Mouse (Mus musculus) adrenal gland, adult 18-20 months (tissue): Measurements from ENCODE around the gene Glce. TPM values are rescaled to one million over a fixed set of nuclear protein-coding genes. Genes with fewer than 3 reads are reported as not detected.

Experiments
- DNase-seq, 2 experiments: peaks; one replicate each; pipeline ENCODE4 v3.0.0; 2021 to 2022; ENCODE audit warnings: low spot score in 2 of 2
- long read RNA-seq, 2 experiments: library from polyadenylated mRNA; stranded (forward); transcript quantifications; one replicate each; pipeline ENCODE4 v2.0.0; 2021
- total RNA-seq, 2 experiments: library from RNA; stranded (reverse); gene quantifications; 1 replicate in 1 of 2; 2 replicates in 1 of 2; pipeline ENCODE4 v1.2.3; 2021

Glce gene
- total RNA-seq, result 10 to 100 TPM; 23.1 to 43.1 TPM
- long read RNA-seq, experiment 1, full-length matches to known transcripts, result 17 of 18 reads
- long read RNA-seq, experiment 1, partial matches to known transcripts, result 0 of 18 reads
- long read RNA-seq, experiment 1, other reads (novel, unspliced or antisense), result 1 of 18 reads
- long read RNA-seq, experiment 2, full-length matches to known transcripts, result 33 of 45 reads
- long read RNA-seq, experiment 2, partial matches to known transcripts, result 0 of 45 reads
- long read RNA-seq, experiment 2, other reads (novel, unspliced or antisense), result 12 of 45 reads

DNA sequence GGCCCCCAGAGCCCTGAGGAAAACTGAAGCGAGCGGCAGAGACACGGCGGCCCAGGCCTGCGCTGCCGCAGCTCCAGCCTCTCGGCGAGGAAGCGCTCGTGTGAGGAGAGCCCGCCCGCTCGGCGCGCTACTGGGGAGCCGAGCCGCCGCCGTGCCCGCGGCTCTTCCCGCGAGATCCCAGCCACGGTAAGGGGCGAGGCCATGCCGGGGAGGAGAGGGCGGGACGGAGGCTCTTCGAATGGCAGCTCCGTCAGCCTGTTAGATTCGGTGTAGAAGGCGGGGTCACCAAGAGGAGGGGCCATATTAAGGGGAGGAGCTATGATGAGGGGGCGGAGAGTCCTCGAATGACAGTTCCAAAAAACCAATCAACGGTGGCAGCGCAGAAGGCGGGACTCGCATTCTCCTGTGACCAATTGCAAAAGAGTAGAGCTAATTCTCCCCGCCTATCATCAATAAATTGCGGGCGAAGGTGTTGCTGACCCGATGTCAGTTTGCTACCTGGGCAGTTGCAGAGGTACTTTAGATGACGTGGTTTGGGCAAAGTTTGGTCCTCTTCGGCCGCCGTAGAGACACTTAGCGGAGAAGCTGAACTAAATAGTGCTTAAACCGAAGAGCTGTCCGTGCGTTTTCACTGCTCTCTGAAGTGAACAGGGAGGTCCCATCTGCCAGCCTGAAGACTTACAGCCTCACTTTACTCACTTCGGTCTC lies at the start of gene Glce:
Gene Glce, minus strand, starts transcription at position 148 of the 708 bp plus-strand sequence.
- DNase-seq, result peak; percentile 97

GRCm38 (mm10) chr9:62172239-62172638 lies 49.8 kb upstream of the Glce start:
- no peak for DNase-seq

GRCm38 (mm10) chr9:62170921-62171320 lies 48.5 kb upstream of the Glce start:
- no peak for DNase-seq

DNA sequence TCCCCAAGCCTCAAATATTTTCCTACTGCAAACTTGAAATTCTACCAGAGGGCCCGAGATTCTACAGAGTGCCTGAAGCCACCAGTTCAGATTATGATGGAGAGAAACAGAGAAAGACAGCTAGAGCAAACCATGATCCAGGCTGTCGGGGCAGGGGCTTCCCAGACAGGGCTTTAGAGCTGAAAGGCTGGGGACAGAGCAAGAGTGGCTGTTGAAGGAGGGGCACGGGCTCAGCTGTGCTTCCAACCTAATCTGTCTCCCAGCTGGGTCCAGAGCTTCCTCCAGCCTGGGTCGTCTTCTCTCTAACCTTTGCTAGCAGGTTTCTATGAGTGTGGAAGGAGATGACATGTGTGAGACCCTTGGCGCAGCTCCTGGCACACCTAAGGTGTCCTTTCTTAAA lies 44.2 kb upstream of the Glce start:
- no peak for DNase-seq

DNA sequence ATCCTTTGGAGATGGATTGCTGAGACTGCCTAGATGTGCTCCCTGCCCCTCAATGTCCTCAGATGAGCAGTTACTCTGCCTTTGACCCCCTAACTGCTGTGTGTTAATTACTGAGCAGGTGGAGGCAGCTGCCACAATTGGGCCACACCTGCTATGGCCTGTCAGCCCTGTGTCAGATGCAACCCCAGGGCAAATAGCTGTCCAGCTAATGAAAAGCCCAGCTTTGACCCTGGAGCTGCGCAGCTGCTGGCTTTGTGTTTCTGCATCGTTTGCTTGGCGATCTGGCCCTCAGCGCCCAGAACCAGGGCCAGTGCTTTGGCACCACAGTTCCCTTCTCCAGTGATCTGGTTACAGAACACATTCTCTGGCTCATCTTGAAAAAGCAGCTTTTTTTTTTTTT lies 43.7 kb upstream of the Glce start:
- no peak for DNase-seq

GRCm38 (mm10) chr9:62162889-62163291 lies 40.4 kb upstream of the Glce start:
- no peak for DNase-seq

DNA sequence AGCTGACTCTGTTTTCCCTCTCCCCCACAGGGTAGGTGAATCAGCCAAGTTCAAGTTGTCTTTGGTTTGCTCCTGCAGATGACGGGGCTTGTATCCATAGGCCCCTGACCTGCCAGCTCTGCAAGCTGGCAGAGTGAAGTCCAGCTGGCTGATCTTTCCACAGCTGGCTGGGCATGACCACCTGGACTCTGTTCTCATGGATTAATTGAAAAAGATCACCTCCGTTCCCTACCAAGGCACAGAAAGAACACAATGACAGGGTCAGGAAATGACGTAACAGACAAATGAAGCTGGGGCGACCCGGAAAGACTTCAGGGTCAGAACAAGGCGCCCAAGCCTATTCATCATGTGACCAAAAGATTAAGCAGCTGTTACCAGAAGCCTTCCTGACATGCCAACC lies 38.3 kb upstream of the Glce start:
- no peak for DNase-seq

GRCm38 (mm10) chr9:62158746-62159145 lies 36.3 kb upstream of the Glce start:
- DNase-seq, result no peak

DNA sequence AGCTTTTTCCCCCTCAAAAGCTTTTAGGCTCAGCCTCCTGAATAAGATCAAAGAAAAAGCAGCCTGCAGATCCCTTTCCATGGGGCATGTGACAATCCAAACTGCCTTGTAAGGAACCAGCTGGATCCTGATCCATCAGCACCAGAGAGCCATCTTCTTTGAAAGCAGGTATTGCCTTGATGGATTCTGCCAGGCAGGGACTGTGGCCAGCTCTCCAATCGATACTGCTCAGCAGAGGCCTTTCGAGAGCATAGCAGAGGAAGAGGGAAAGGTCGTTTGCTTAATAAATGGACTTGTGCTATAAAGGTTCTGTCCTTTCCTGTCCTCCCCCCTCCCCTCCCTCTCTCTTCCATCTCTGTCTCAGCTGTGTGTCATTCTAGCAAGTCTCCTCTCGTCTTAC lies 33.4 kb upstream of the Glce start:
- no peak for DNase-seq

DNA sequence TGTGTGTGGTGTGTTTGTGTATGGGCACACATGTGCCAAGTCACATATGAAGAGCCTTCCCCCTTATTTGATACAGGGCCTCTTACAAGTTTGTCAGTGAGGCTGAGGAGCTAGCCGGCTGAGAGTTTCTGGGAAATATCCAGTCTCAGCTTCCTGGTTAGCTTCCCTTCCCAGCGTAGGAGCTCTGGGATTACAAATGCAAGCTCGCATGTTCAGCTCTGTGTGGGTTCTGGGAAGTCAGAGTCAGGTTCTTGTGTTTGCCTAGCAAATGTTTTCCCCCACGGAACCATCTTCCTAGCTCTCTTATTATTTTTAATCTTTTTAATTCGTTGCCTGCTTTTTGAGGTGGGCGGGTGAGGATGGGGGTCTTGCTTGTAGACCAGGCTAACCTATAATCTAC lies 32.9 kb upstream of the Glce start:
- DNase-seq, result no peak

DNA sequence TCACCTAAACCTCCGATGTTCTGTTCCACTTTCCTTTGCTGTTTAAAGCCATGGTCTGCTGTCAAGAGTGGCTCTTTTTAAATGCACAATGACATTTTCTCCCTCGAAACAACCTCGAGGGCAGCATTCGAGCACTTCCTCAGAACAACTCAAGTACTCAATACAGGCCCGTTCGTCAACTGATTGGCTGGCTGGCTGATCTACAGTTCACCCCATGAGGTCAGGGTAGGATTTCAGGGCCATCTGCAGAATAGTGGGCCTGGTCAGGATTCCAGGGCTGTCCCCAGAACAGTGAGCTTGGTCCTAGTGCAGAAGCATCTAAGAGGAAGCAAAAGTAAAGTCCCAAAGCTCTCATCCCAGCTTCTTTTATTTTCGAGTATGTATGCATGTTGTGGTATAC lies 32.5 kb upstream of the Glce start:
- DNase-seq, result no peak

GRCm38 (mm10) chr9:62154551-62154950 lies 32.1 kb upstream of the Glce start:
- DNase-seq, result no peak

- peak in 1 of 2 experiments; percentile 32 for DNase-seq
Observed at GRCm38 (mm10) chr9:62153263-62153662, 30.8 kb upstream of the Glce start.

- DNase-seq, result no peak
Observed at GRCm38 (mm10) chr9:62152506-62152905, 30.1 kb upstream of the Glce start.

DNA sequence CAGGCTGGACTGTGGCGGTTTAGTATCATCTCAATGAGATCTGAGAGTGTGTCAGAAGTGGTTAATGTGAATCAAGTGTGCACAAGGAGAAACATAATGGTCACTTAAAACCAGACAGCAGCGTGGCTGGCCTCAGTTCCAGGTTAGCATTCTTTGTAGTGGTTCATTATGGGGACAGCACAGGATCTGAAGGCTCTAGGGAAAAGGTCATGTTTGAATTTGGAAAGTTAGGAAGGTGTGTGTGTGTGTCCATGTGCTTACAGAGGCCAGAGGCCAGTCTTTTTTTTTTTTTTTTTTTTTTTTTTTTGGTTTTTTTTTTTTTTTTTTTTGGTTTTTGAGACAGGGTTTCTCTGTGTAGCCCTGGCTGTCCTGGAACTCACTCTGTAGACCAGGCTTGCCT lies 22.7 kb upstream of the Glce start:
- DNase-seq, result no peak

DNA sequence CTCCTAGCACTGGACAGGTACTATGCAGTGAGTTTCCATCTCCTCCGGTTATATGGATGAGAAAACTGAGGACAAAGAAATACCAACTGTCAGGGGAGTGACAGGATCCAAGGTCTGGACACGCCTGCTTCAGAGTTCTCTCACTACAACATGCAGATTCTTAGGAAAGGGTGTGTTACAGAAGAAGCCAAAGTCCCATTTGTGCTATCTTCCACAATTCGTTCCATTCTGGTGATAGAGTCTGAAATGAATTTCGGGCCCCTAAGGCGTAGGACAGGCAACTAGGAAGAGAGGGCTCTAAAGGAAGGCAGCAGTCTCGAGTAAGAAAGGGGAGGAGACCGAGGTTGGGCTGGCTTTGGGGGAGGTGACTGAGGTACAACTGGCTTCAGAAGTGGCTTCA lies 21.0 kb upstream of the Glce start:
- DNase-seq, result no peak

- no peak for DNase-seq
Observed at GRCm38 (mm10) chr9:62139027-62139426, 16.6 kb upstream of the Glce start.

DNA sequence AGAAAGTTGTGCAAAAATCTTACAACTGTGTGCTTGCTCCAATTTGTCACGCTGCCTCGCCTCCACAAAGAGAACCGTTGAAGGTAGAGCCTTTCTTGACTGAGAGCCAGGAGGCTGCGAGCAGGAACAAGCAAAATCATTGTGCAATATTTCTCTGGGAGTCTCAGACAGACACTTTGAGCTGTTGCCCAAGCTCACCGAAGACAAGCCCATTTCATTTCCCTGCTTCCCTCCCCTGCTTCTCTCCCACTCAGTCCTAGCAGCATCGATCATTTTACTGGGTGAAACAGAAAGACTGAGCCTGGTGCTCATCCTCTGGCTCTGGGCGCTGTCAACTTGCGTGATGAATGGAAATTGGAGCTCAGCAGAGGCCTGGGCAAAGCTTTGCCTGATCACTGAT lies 14.8 kb upstream of the Glce start:
- no peak for DNase-seq

DNA sequence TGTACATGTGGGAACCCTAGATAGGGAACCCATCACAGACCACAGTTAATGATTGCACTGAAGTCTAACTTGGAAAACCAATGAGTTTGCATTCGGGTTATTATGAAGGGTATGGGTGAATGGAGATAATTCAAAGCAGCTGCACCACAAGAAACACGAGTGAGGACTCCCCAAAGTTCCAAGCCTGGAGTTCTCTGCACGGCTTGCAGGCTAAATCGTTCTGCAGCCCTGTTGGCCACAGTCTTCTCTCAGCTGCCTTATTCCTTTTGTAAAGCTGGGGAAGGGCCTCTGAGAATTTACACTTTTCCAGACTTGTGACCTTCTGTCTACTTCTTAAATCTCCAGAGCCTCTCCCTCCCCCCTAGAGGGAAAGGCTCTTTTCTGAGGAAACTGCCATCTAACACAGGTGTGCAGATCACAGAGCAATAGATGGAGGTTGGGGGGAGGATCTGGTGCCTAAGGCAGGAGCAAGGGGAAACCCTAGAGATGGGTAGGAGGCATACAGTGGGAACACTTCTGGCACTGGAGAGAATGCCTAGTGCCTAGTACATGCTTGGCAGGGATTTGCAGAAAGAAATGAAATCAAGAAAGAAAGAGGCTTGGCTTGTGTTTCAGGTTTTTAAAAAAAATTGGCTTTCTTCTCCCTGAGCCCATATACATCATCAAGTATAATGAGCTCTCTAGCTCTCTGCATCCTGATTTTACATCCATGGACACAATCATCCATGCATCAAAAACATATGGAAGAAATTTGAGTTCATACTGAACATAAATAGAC lies 9.7 kb upstream of the Glce start:
- DNase-seq, result no peak

DNA sequence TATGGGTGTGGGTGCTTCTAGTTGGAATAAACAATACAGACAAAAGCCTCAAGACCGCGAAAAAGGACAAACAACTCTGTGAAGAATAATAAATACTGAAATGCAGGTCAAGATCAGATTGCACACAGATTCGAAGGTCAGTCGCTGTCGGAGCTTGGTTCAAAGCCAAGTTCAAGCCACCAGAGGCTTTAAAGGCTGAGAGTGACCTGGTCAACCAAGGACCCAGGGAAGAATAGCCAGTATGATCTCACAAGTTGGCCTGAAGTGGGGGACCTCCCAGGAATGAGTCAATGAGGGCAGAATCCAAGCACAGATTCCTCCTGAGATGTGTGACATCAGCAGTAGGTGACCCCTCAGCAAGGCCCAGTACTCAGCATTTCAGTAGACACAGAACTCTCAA lies 8.3 kb upstream of the Glce start:
- peak; percentile 39 to 42 for DNase-seq

GRCm38 (mm10) chr9:62128056-62128455 lies 5.6 kb upstream of the Glce start:
- DNase-seq, result no peak

DNA sequence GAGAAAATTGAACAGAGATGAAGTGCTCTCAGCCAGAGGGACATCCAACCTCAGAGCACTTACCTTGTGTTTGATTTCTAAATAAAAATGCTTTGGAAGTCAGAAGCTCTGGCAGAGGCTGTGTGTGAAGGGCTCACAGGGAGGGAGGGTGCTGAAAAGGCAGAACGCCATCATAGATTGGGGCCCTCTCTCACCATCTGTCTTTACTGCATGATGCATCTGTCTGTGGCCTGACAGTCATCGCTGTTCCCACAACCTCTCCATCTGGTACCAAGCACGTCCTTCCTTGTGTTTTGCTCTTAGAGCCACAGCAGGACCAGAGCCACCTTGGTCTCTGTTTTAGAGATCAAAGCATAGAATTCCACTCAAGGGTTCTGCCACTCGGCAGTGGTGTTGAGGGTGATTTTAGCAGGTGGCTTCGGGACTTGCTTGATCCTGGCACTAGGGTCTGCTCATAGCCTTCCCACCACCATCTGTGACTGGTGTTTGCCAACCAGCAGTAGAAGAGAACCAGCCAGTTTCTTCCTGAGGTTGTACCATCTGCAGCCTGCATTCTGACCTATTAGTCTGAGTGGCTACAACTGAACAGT lies 3.6 kb upstream of the Glce start:
- DNase-seq, result no peak
